Mouse (Mus musculus) megakaryocyte, embryonic 14.5 days (primary cell): ENCODE measurements around the gene Sorbs2.

Experiments
- FLI1 ChIP-seq: IDR thresholded peaks from 2 replicates; pipeline ENCODE4 v1.6.1; 2012; ENCODE audit warnings: low read length, inconsistent platforms, mixed read lengths
- GATA1 ChIP-seq: IDR thresholded peaks from 3 replicates; pipeline ENCODE4 v1.6.1; 2012; ENCODE audit warnings: mixed read lengths, low read length, inconsistent platforms, borderline replicate concordance

- no peak for TF ChIP-seq GATA1
- TF ChIP-seq FLI1: no peak
Measured at GRCm38 (mm10) chr8:45570117-45570516, 62.5 kb downstream of the Sorbs2 start.
